Mouse (Mus musculus): ENCODE data around the gene B3galt2. TPM values are rescaled to one million over a fixed set of nuclear protein-coding genes. Genes with fewer than 3 reads are reported as not detected.
"Not testable (repeated sequence)": the region's sequence is repeated elsewhere in the genome, so short reads cannot be mapped to it uniquely, and the experiment has no call there.

The B3galt2 gene
- polyA plus RNA-seq, 1 experiment from 2014 or later, result 0.31 TPM

DNA sequence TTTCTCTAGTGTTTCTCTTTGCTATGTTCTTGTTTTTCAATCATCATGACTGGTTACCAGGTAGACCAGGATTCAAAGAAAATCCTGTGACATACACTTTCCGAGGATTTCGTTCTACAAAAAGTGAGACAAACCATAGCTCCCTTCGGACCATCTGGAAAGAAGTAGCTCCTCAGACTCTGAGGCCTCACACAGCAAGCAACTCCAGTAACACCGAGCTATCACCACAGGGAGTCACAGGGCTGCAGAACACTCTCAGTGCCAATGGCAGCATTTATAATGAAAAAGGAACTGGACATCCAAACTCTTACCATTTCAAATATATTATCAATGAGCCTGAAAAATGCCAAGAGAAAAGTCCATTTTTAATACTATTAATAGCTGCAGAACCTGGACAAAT, 5.8 kb downstream of the B3galt2 start:
- Histone ChIP-seq H3K9ac (no peak overlapping the region), H3K9me3 (replicated peaks) (no peaks in the 10 kb centered on the region), H3K27ac (no peak overlapping the region), H3K4me3 (replicated peaks) (no peak overlapping the region), H3K36me3 (peaks cover 8% of the 10 kb centered on the region; the same call in 1 of the 2 replicates), H3K4me1 (no peaks in the 10 kb centered on the region), H3K27me3 (no peaks in the 10 kb centered on the region), H3K4me2 (no peak overlapping the region)
- WGBS, result 90% methylated on average over 4 of the region's 4 CpGs
- no peak for ATAC-seq (replicated peaks; ENCODE audit: low FRiP score)

DNA sequence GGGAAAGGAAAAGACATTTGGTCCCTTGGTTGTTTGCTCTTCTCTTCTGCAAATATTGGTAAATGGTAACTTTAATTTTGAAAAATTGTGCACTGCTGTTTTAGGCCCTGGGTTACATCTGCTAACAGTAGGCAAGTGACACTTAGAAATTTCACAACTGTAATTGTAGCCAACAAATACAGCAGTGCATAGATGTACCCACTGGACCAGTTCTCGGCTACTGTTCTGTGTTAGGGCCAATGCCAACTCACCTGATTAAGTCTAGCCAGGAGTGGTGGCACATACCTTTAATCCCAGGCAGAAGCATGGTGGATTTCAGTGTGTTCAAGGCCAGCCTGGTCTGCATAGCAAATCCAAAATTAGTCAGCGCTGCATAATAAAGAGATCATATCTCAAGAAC, 9.9 kb downstream of the B3galt2 start:
- H3K36me3 ChIP-seq, result peaks cover 8% of the 10 kb centered on the region; the same call in 1 of the 2 replicates
- no peak overlapping the region for H3K4me2 ChIP-seq
- H3K4me3 ChIP-seq (replicated peaks), result no peak overlapping the region
- 96% methylated on average over 2 of the region's 2 CpGs for WGBS
- H3K9ac ChIP-seq, result no peak overlapping the region
- no peaks in the 10 kb centered on the region for H3K9me3 ChIP-seq (replicated peaks)
- ATAC-seq (replicated peaks; ENCODE audit: low FRiP score), result no peak
- H3K27ac ChIP-seq, result no peak overlapping the region
- no peaks in the 10 kb centered on the region for H3K27me3 ChIP-seq
- H3K4me1 ChIP-seq, result no peaks in the 10 kb centered on the region

DNA sequence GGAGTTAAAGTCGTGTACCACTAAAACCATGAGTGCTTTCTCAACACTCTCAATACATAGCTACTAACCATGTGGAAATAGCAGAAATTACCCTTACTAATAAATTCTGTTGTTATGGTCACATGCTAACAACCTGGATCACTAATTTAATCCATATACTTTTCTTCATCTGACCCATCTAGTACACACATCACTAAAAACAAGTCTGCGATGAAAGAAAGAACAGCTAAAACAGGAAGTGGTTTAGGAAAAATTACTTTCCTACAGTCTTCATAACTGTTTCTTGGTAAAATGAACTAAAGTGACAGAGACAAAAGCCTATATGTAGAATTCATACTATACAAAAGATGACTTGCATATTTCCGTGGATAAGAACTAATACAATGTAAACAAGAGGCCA, 13.2 kb downstream of the B3galt2 start:
- H3K4me1 ChIP-seq, result no peaks in the 10 kb centered on the region
- ATAC-seq (replicated peaks; ENCODE audit: low FRiP score), result no peak
- H3K4me3 ChIP-seq (replicated peaks), result no peak overlapping the region
- H3K36me3 ChIP-seq, result peaks cover 8% of the 10 kb centered on the region; the same call in 1 of the 2 replicates
- 91% methylated on average over 3 of the region's 3 CpGs for WGBS
- H3K9ac ChIP-seq, result no peak overlapping the region
- H3K27ac ChIP-seq, result no peak overlapping the region
- no peak overlapping the region for H3K4me2 ChIP-seq
- no peaks in the 10 kb centered on the region for H3K9me3 ChIP-seq (replicated peaks)
- no peaks in the 10 kb centered on the region for H3K27me3 ChIP-seq

DNA sequence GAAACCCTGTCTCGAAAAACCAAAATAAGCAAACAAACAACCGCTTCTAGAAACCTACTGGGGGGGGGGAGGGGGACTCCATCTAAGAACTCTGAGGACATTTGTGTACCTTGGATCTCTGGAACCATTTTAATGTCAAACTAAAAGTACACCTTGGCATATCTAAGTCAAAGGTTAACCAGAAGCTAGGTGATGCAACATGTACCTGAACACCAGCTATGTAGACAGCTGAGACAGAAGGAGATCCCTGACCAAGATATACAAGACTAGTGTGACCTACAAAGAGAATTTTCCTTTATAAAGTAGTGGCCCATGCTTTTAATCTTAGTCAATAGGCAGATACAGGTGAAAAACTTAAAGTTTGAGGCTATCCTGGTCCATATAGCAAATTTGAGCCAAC, 22.7 kb downstream of the B3galt2 start:
- Histone ChIP-seq H3K27me3 (no peaks in the 10 kb centered on the region), H3K4me2 (no peak overlapping the region), H3K4me1 (no peaks in the 10 kb centered on the region), H3K4me3 (replicated peaks) (no peak overlapping the region), H3K36me3 (peaks cover 41% of the 10 kb centered on the region), H3K9ac (no peak overlapping the region), H3K9me3 (replicated peaks) (no peaks in the 10 kb centered on the region), H3K27ac (no peak overlapping the region)
- 95% methylated on average over 2 of the region's 2 CpGs for WGBS
- ATAC-seq (replicated peaks; ENCODE audit: low FRiP score), result no peak

DNA sequence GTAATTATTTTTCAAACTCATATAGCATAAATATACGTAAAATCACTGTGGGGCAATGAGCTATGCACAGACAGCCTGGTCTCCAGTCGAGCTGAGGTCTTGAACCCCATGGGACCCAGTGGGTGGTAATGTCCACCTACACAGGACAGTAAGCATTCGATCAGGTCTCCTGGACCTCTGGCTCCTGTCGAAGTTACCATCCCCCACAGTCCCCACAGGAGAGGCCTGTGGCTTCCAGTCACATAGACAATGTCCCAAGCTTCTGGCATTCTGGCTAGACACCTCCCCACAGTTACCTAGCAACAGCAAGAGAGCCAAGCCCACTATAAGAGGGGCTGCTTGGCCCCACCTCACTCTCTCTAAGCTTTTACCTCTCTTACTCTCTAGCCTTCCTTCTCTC, 24.3 kb downstream of the B3galt2 start:
- 96% methylated on average over 4 of the region's 4 CpGs for WGBS
- H3K27ac ChIP-seq; ATAC-seq (replicated peaks; ENCODE audit: low FRiP score); H3K9ac ChIP-seq; H3K27me3 ChIP-seq; H3K4me1 ChIP-seq; H3K4me2 ChIP-seq; H3K9me3 ChIP-seq (replicated peaks); H3K4me3 ChIP-seq (replicated peaks): not testable (repeated sequence)
- peaks cover 50% of the 10 kb centered on the region for H3K36me3 ChIP-seq

DNA sequence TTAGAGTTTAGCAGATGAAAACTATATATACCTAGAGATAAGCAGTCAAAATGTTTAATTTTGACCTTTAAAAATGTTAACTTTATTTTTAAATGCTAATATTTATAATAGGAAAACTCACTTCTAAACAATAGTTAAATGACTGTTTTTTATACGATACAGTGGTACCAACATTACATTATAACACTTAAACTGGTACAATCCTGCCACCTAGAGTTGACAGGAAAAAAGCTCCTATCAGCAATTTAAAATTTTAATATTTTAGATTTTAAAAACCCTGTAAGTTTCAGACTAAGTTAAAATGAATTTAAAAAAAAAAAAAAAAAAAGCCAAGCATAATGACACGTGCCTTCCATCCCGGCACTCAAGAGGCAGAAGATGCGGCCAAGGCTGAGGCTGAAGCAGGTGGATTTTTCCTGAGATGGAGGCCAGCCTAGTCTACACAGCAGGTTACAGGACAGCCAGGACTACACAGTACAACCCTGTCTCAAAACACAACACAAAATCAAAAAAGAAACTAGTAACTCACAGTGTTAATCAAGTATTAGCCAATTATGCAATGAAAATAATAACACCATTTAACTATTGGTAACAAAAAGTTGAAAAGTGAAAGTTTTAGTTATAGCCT, 35.4 kb downstream of the B3galt2 start:
- Histone ChIP-seq H3K27me3 (no peaks in the 10 kb centered on the region), H3K4me2 (no peak overlapping the region), H3K36me3 (peaks cover 58% of the 10 kb centered on the region), H3K27ac (no peak overlapping the region), H3K9ac (no peak overlapping the region), H3K4me1 (no peaks in the 10 kb centered on the region), H3K9me3 (replicated peaks) (no peaks in the 10 kb centered on the region), H3K4me3 (replicated peaks) (no peak overlapping the region)
- 95% methylated on average over 4 of the region's 4 CpGs for WGBS
- no peak for ATAC-seq (replicated peaks; ENCODE audit: low FRiP score)

DNA sequence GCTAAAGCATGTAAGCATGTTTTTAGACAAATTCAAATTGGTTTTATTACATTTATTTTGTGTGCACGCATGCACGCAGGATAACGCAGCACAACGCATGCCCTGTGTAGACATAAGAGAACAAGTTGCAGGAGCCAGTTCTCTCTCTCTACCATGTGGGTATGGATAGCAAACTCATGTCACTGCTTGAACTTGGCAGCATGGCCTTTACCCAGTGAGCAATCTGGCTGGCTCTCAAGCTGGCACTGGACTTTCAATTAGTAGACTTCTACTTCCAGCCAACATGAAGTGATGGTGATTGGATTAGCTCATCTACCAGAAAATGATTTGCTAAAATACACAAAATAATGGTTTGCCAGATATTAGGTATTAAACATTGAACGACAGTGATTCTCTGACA, 40.6 kb downstream of the B3galt2 start:
- Histone ChIP-seq H3K9me3 (replicated peaks) (no peaks in the 10 kb centered on the region), H3K9ac (no peak overlapping the region), H3K36me3 (peaks cover 65% of the 10 kb centered on the region), H3K4me1 (no peaks in the 10 kb centered on the region), H3K27me3 (no peaks in the 10 kb centered on the region), H3K4me3 (replicated peaks) (no peak overlapping the region), H3K27ac (no peak overlapping the region), H3K4me2 (no peak overlapping the region)
- ATAC-seq (replicated peaks; ENCODE audit: low FRiP score), result no peak
- WGBS, result 96% methylated on average over 5 of the region's 5 CpGs

DNA sequence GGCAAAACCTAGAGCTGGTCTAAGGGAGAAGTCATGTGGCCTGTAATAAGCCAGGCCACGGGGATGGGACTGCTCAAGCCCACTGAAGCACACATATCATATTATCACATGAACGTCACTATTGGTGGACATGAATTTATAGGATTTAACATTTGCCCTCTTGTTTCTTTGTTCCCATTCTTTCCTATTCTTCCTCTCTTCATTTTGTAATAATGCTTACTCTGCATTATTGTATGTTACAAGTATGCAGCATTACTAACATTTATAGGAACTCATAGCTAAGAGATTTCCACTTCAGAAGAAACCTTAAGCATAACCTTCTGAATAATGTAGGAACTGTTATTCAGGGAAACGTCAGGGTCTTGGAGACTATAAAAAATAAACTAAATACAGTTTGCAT, 44.4 kb downstream of the B3galt2 start:
- H3K27me3 ChIP-seq, result no peaks in the 10 kb centered on the region
- H3K9me3 ChIP-seq (replicated peaks), result no peaks in the 10 kb centered on the region
- H3K36me3 ChIP-seq, result peaks cover 66% of the 10 kb centered on the region
- no peak for ATAC-seq (replicated peaks; ENCODE audit: low FRiP score)
- 93% methylated on average over 3 of the region's 3 CpGs for WGBS
- no peak overlapping the region for H3K9ac ChIP-seq
- no peaks in the 10 kb centered on the region for H3K4me1 ChIP-seq
- no peak overlapping the region for H3K27ac ChIP-seq
- no peak overlapping the region for H3K4me2 ChIP-seq
- H3K4me3 ChIP-seq (replicated peaks), result no peak overlapping the region

DNA sequence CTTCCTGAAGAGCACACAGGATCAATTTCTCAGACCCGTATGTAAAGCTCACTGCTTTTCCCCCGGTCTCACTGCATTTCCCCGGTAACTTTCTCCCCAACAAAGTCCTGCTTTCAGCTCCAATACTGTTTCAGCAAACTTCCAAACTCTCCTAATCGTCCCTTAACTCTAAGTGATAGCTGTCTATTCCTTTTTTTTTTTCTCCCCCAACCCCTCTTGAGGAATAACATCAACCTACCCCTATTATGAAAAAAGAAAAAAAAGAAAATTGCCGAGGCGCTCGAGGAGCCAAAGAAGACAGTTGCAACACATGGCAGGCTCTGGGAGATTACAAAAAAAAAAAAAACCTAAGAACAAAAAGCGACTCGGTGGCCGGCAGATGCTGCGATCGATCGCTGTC, 61.3 kb downstream of the B3galt2 start:
- no peaks in the 10 kb centered on the region for H3K9me3 ChIP-seq (replicated peaks)
- H3K27ac ChIP-seq, result peak overlapping the region; percentile 96
- WGBS, result under 1% methylated on average over 13 of the region's 13 CpGs
- H3K36me3 ChIP-seq, result peaks cover 14% of the 10 kb centered on the region
- peak overlapping the region; percentile 62 for H3K4me2 ChIP-seq
- H3K27me3 ChIP-seq, result no peaks in the 10 kb centered on the region
- no peak for ATAC-seq (replicated peaks; ENCODE audit: low FRiP score)
- peak overlapping the region; percentile 88 for H3K4me3 ChIP-seq (replicated peaks)
- peaks cover 9% of the 10 kb centered on the region; the same call in 1 of the 2 replicates for H3K4me1 ChIP-seq
- peak overlapping the region; percentile 92 for H3K9ac ChIP-seq

DNA sequence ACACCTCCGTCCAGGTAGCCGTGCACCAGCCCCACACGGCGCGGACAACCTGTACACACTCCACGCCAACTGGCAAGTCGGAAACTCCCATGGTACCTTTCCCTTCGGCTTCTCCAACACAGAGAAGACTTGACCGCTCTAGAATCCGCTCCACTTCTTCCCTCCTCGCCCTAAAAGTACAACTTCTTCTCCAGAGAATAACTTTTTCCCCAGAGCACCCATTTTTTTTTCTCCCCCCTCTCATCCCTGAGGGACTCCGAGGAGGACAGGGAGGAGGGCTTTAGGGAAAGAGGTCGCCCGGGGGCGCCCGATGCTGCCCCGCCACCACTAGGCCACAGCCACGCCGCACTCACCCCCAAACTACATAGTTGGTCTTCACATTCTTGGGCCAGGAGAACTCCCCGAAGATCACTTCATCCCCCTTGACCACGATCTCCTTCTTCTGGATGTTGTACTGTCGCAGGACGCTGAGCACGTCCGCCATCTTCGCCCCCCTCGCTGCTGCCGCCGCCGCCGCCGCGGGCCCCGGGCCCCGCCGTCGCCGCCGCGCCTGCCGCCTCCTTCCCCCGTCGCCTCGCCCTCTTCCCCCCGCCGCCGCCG, 61.8 kb downstream of the B3galt2 start:
- WGBS, result under 1% methylated on average over 46 of the region's 48 CpGs
- peak; percentile 80 for ATAC-seq (replicated peaks; ENCODE audit: low FRiP score)
- H3K4me3 ChIP-seq (replicated peaks), result peak overlapping the region; percentile 88
- H3K9me3 ChIP-seq (replicated peaks), result no peaks in the 10 kb centered on the region
- peak overlapping the region; percentile 96 for H3K27ac ChIP-seq
- H3K4me2 ChIP-seq, result peak overlapping the region; percentile 62
- peaks cover 10% of the 10 kb centered on the region for H3K36me3 ChIP-seq
- no peaks in the 10 kb centered on the region for H3K27me3 ChIP-seq
- H3K9ac ChIP-seq, result peak overlapping the region; percentile 92
- H3K4me1 ChIP-seq, result peaks cover 9% of the 10 kb centered on the region; the same call in 1 of the 2 replicates

DNA sequence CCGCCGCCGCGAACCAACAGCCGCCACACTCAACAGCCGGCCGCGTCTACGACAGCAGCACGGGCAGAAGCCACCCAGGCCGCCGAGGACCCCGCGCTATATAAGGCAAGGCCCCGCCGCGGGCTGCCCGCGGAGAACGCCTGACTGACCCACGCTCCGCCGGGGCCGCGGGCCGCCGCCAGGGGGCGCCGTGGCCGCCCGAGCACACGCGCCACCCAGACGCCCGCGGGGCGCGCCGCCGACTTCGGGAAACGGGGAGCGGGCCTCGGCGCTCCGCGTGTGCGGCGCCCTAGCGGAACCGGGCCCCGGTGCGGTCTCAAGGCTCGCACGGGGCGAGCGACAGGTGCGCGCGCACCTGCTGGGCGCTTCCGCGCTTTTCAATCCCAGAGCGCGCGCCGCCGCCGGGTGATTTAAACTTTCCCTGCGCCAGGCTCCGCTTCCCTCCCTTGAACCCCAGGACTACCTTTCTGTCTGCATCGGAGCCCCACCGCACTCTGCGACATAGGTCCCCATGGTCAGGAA, 62.3 kb downstream of the B3galt2 start, which contains the start of gene Cdc73:
Gene Cdc73 (minus strand): TSS at position 153 of the 522 bp plus-strand sequence.
- H3K4me2 ChIP-seq, result peak within 1 kb of the TSS; percentile 62
- peaks cover 9% of the 10 kb centered on the region; the same call in 1 of the 2 replicates for H3K4me1 ChIP-seq
- peak within 1 kb of the TSS; percentile 88 for H3K4me3 ChIP-seq (replicated peaks)
- ATAC-seq (replicated peaks; ENCODE audit: low FRiP score), result peak; percentile 100
- under 1% methylated on average over 56 of the region's 74 CpGs for WGBS
- no peaks in the 10 kb centered on the region for H3K9me3 ChIP-seq (replicated peaks)
- peak within 1 kb of the TSS; percentile 96 for H3K27ac ChIP-seq
- peaks cover 7% of the 10 kb centered on the region for H3K36me3 ChIP-seq
- H3K9ac ChIP-seq, result peak within 1 kb of the TSS; percentile 92
- no peaks in the 10 kb centered on the region for H3K27me3 ChIP-seq
